8 mouse cellular contexts compared by ENCODE assay signal in genomic region chr13:95617082-95617670, GRCm38 (mm10). TPM values are rescaled to one million over a fixed set of nuclear protein-coding genes. Genes with fewer than 3 reads are reported as not detected.
DNase-seq lines count a peak whose midpoint lies in the region; ATAC-seq and TF ChIP-seq lines count a peak whose summit lies in the region.

No protein-coding gene starts in this region.

- peak overlapping the region; percentile 98 for H3K9ac ChIP-seq in heart, embryonic 14.5 days (ENCODE audit: low read length)
- H3K9ac ChIP-seq in liver, embryonic 14.5 days (replicated peaks): peak overlapping the region; percentile 98

- peak overlapping the region; percentile 79 for H3K4me2 ChIP-seq in heart, embryonic 14.5 days (ENCODE audit: low read length)
- peak overlapping the region; percentile 95 for H3K4me2 ChIP-seq in liver, embryonic 14.5 days (ENCODE audit: low read depth)

- intact Hi-C loops in heart, postnatal 25 days (cut with DNase I): loop anchor here (5.0 kb wide), 1 partner anchor 50 kb away; no protein-coding TSS in a partner anchor

- H3K9me3 ChIP-seq in heart, embryonic 14.5 days (ENCODE audit: control insufficient read depth, low read length): no peaks in the 10 kb centered on the region
- no peaks in the 10 kb centered on the region for H3K9me3 ChIP-seq in liver, embryonic 14.5 days (ENCODE audit: control insufficient read depth, low read length)

- H3K4me1 ChIP-seq in heart, embryonic 14.5 days (ENCODE audit: control insufficient read depth in 2 of 2, insufficient read depth in 2 of 2, low read length in 2 of 2): peaks cover 14 to 46% of the 10 kb centered on the region in 2 experiments; a peak in 3 of 4 replicates
- H3K4me1 ChIP-seq in liver, embryonic 14.5 days (replicated peaks; ENCODE audit: control insufficient read depth in 2 of 2, insufficient read depth in 2 of 2, low read length in 1 of 2): peaks cover 11 to 28% of the 10 kb centered on the region in 2 experiments

- TF ChIP-seq EP300 in liver, embryonic 14.5 days (IDR thresholded peaks at IDR 0.05; ENCODE audit: low read depth): no peak

- H3K27ac ChIP-seq in heart, embryonic 14.5 days (replicated peaks in 1 of 2; ENCODE audit: control insufficient read depth in 1 of 2, insufficient read depth in 1 of 2, low read depth in 2 of 2, low read length in 2 of 2): peak overlapping the region; percentile 76 to 91
- peak overlapping the region; percentile 80 for H3K27ac ChIP-seq in liver, embryonic 14.5 days

- TF ChIP-seq CTCF in liver, embryonic 14.5 days (IDR thresholded peaks at IDR 0.05; ENCODE audit: low read depth): no peak

- 4% methylated on average over 17 of the region's 17 CpGs for WGBS in heart, embryonic 14.5 days
- 3% methylated on average over 17 of the region's 17 CpGs for WGBS in liver, embryonic 14.5 days (ENCODE audit: insufficient replicate concordance)

- peak overlapping the region; percentile 68 to 80 for H3K4me3 ChIP-seq in heart, embryonic 14.5 days (ENCODE audit: control insufficient read depth in 1 of 2, insufficient read depth in 1 of 2, low read depth in 1 of 2, low read length in 2 of 2)
- H3K4me3 ChIP-seq in liver, embryonic 14.5 days (ENCODE audit: insufficient read depth in 1 of 2, low read depth in 2 of 2, low read length in 2 of 2): peak overlapping the region; percentile 95 to 98

- no peak for ATAC-seq in heart, embryonic 14.5 days (ENCODE audit: insufficient number of reproducible peaks, insufficient read depth, low FRiP score, low read depth)
- ATAC-seq in liver, embryonic 14.5 days (ENCODE audit: insufficient read depth): peak; percentile 52

- H3K36me3 ChIP-seq in heart, embryonic 14.5 days (ENCODE audit: control insufficient read depth, insufficient read depth, low read length): peaks cover 20% of the 10 kb centered on the region
- peaks cover 7% of the 10 kb centered on the region for H3K36me3 ChIP-seq in liver, embryonic 14.5 days (replicated peaks; ENCODE audit: control insufficient read depth, insufficient read depth, low read depth)

- DNase-seq in heart, adult 11 months: peak; percentile 90
- no peak for DNase-seq in heart, postnatal 25 days (ENCODE audit: low spot score)
- DNase-seq in NIH3T3 (ENCODE audit: low read depth): peak; percentile 42
- peak in 1 of 3 experiments; percentile 38 for DNase-seq in liver, embryonic 14.5 days (ENCODE audit: low read depth in 3 of 3, low spot score in 3 of 3)
- peak; percentile 35 to 48 for DNase-seq in thymus, postnatal 10 days (ENCODE audit: low spot score in 2 of 2)
- no peak for DNase-seq in layer of hippocampus, postnatal 36 days
- no peak for DNase-seq in urinary bladder, postnatal 10 days (ENCODE audit: low spot score)

- H3K27me3 ChIP-seq in heart, embryonic 14.5 days (ENCODE audit: control insufficient read depth, insufficient read depth, low read length): no peaks in the 10 kb centered on the region
- H3K27me3 ChIP-seq in liver, embryonic 14.5 days (ENCODE audit: control insufficient read depth, insufficient read depth, low read length): no peaks in the 10 kb centered on the region

RNA-seq across cellular contexts. Expression of gene F2r, which starts 1.1 kb away (rescaled TPM):
- total RNA-seq in heart, postnatal 25 days (2021): 10 to 100 TPM; 21.6 to 23.1 TPM
- 128 and 133 TPM in 2 replicates for polyA plus RNA-seq in heart, embryonic 14.5 days (2014; fragmentation: Nextera tagmentation; extraction: Ambion mirVana)
- polyA plus RNA-seq in liver, embryonic 14.5 days (2012; rRNA removed): 9.8 and 11.5 TPM in 2 replicates
- 25.7 and 30.4 TPM in 2 replicates for polyA plus RNA-seq in liver, embryonic 14.5 days (2014; fragmentation: Nextera tagmentation; extraction: Ambion mirVana)
- total RNA-seq in layer of hippocampus, postnatal 36 days (2021): 1 to 10 TPM; 4.9 to 5.6 TPM

Comparison
In these comparisons a context has a peak if more than half of its experiments do, and no peak if none do; other contexts are left out.
1. DNase-seq: peak in heart, adult 11 months (single experiment), NIH3T3 (single experiment) and thymus, postnatal 10 days (2 of 2); none in heart, postnatal 25 days (single experiment), layer of hippocampus, postnatal 36 days (0 of 2) and urinary bladder, postnatal 10 days (single experiment).